Mouse (Mus musculus) stomach, postnatal 0 days (tissue): ENCODE data around the gene Cenpu. TPM values are rescaled to one million over a fixed set of nuclear protein-coding genes. Genes with fewer than 3 reads are reported as not detected.

Experiments used
- ATAC-seq: fragments of 200-750 bp; cut with Nextera tagmentation; 2 replicates; pipeline ENCODE4 v1.8.0; 2017; ENCODE audit not compliant: low FRiP score, low TSS enrichment
- DNase-seq: peaks from one replicate; pipeline ENCODE4 v3.0.0-alpha.2; 2016; ENCODE audit warnings: low spot score
- H3K27ac ChIP-seq: fragments of 300-500 bp; sonication (generic); replicated peaks from 2 replicates; pipeline ENCODE4 v1.5.1; 2014; ENCODE audit warnings: mild to moderate bottlenecking, control low read depth
- H3K27me3 ChIP-seq: fragments of 300-500 bp; sonication (generic); 2 replicates; pipeline ENCODE4 v1.6.1; 2014; ENCODE audit warnings: low read length; ENCODE audit not compliant: control insufficient read depth, insufficient read depth
- H3K36me3 ChIP-seq: fragments of 300-500 bp; sonication (generic); 2 replicates; pipeline ENCODE4 v1.6.1; 2014; ENCODE audit warnings: low read length, mixed read lengths; ENCODE audit not compliant: control insufficient read depth, insufficient read depth
- H3K4me1 ChIP-seq: fragments of 300-500 bp; sonication (generic); replicated peaks from 2 replicates; pipeline ENCODE4 v1.6.1; 2014; ENCODE audit warnings: antibody characterized with exemption; ENCODE audit not compliant: control insufficient read depth, insufficient read depth
- H3K4me2 ChIP-seq: fragments of 300-500 bp; sonication (generic); replicated peaks from 2 replicates; pipeline ENCODE4 v1.6.1; 2014; ENCODE audit warnings: low read depth, mild to moderate bottlenecking, control low read depth, moderate library complexity
- H3K4me3 ChIP-seq: fragments of 300-500 bp; sonication (generic); 2 replicates; pipeline ENCODE4 v1.5.1; 2014; ENCODE audit warnings: low read depth, low read length, control low read depth
- H3K9ac ChIP-seq: fragments of 300-500 bp; sonication (generic); 2 replicates; pipeline ENCODE4 v1.6.1; 2014; ENCODE audit warnings: mild to moderate bottlenecking, low read length, control low read depth, mixed read lengths
- H3K9me3 ChIP-seq: fragments of 300-500 bp; sonication (generic); 2 replicates; pipeline ENCODE4 v1.6.1; 2016; ENCODE audit warnings: low read length; ENCODE audit not compliant: control insufficient read depth
- CTCF ChIP-seq: IDR thresholded peaks from 2 replicates; pipeline ENCODE4 v1.5.1; 2016; ENCODE audit warnings: antibody characterized with exemption, low read depth, mild to moderate bottlenecking, moderate library complexity
- EP300 ChIP-seq: optimal IDR thresholded peaks from 2 replicates; pipeline ENCODE3; 2016; ENCODE audit warnings: antibody characterized with exemption
- WGBS: fragments of 180-500 bp; shearing (Covaris S2); extraction: QIAGEN DNeasy Blood & Tissue Kit; methylation state at CpG from one replicate; pipeline ENCODE4 v1.1.7; 2014; 5-methylcytosine and 5-hydroxymethylcytosine counted together
- polyA plus RNA-seq: library from polyadenylated mRNA; unstranded; fragments of >200 nt; fragmentation: Nextera tagmentation; extraction: Ambion mirVana; gene quantifications from 2 replicates; pipeline ENCODE4 v1.2.1, GENCODE M21; 2015

Cenpu gene
- polyA plus RNA-seq, 1 experiment from 2014 or later: 7.3 TPM

DNA sequence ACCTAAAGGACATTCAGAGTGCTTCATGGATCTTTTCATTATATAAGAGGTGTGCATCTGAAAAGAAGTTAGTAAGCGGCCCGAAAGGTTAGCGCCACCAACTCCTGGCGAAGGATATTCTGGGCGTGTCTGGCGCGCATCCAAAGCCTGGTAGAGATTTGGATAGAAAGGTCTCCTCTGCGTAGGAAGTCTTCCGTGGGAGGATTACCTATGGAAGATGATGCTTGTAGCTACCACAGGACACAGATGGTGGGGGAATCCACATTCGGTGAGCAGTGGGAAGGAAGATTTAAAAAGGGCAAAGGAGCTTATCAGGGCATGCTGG is 575 bp downstream of the Cenpu start:
- 3% methylated on average over 10 of the region's 10 CpGs for WGBS
- H3K4me1 ChIP-seq: no peaks in the 10 kb centered on the region
- no peaks in the 10 kb centered on the region for H3K9me3 ChIP-seq
- H3K36me3 ChIP-seq: no peaks in the 10 kb centered on the region; the same call in 1 of the 2 replicates
- ATAC-seq (no peak), DNase-seq (no peak)
- peak overlapping the region; percentile 63 for H3K4me3 ChIP-seq
- H3K27ac ChIP-seq: peak overlapping the region; percentile 58; the same call in 1 of the 2 replicates
- H3K27me3 ChIP-seq: no peaks in the 10 kb centered on the region
- peak overlapping the region; percentile 78 for H3K4me2 ChIP-seq
- TF ChIP-seq CTCF (no peak), EP300 (no peak)
- peak overlapping the region; percentile 65 for H3K9ac ChIP-seq

DNA sequence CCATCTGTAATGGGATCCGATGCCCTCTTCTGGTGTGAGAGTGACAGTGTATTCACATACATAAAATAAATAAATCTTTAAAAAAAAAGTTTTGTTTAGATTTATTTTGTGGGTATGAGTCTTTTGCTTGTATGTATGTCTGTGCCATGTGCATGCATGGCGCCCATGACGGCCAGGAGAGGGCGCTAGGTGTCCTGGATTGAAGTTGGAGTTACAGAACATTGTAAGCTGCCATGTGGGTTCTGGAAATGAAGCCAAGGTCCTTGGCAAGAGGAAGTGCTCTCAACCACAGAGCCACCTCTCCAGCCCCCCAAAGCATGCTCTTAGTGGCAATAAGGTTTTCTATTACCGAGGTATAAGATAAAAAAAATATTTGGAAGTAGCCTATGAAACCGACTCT is 7.6 kb downstream of the Cenpu start:
- H3K9ac ChIP-seq: no peak overlapping the region
- 78% methylated on average over 6 of the region's 6 CpGs for WGBS
- H3K4me3 ChIP-seq: no peak overlapping the region
- no peaks in the 10 kb centered on the region; the same call in 1 of the 2 replicates for H3K36me3 ChIP-seq
- no peak overlapping the region for H3K27ac ChIP-seq
- H3K27me3 ChIP-seq: no peaks in the 10 kb centered on the region
- peak; percentile 52 for DNase-seq
- TF ChIP-seq EP300 (no peak), CTCF (peak; percentile 70)
- no peak overlapping the region for H3K4me2 ChIP-seq
- no peaks in the 10 kb centered on the region for H3K9me3 ChIP-seq
- ATAC-seq: no peak
- no peaks in the 10 kb centered on the region for H3K4me1 ChIP-seq

DNA sequence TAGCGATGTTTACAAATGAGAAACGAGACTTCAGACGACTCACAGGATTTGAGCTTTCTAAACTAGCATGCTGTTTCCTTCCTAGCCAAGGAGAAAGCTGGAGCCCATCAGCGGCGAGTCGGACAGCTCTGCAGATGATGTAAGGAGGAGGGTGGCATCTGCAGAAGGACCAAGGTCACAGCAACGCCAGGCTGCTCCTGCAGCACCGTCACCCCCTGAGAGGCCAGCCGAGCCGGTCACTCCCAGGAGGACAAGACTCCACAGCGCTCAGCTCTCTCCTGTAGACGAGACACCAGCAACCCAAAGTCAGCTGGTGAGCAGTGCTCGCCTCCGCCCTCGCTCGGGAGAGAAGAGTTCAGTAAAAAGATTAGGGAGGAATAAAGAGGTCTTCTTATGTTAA is 10.5 kb downstream of the Cenpu start:
- Histone ChIP-seq H3K4me1 (no peaks in the 10 kb centered on the region), H3K27me3 (no peaks in the 10 kb centered on the region), H3K9me3 (no peaks in the 10 kb centered on the region), H3K36me3 (no peaks in the 10 kb centered on the region), H3K4me3 (no peak overlapping the region), H3K27ac (no peak overlapping the region), H3K4me2 (no peak overlapping the region), H3K9ac (no peak overlapping the region)
- no peak for ATAC-seq
- WGBS: 84% methylated on average over 16 of the region's 16 CpGs
- no peak for TF ChIP-seq CTCF
- no peak for TF ChIP-seq EP300
- no peak for DNase-seq

DNA sequence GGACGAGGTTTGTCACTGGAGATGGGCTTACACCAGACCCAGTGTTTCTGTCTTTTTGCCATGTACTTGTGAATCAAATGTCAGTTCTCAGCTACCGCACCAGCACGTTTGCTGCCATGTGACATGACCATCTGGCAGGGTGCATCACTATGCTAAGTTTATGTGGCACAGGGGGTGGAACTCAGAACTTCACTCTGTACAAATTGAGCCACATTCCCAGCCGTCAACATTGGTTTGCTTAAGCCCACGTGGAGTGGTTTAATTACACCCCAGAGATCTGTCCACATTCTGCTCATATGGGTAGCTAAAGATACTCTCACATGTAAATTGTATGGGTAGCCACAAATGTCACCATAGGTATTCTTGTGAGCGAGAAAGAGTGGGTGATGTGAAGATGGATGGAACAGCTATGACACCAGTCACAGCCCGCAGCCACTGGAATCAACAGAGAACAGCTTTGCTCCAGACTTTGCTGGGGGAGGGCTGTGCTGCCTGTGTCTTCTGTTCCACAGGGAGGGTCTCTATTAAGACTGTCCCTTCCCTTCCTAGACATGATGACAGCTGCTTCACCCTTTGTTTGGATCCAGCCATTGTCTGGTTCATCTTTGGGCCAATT is 15.2 kb downstream of the Cenpu start:
- Histone ChIP-seq H3K4me3 (no peak overlapping the region), H3K9me3 (no peaks in the 10 kb centered on the region), H3K4me2 (no peak overlapping the region), H3K27ac (no peak overlapping the region), H3K4me1 (no peaks in the 10 kb centered on the region), H3K36me3 (no peaks in the 10 kb centered on the region), H3K27me3 (no peaks in the 10 kb centered on the region), H3K9ac (no peak overlapping the region)
- TF ChIP-seq CTCF (no peak), EP300 (no peak)
- DNase-seq (no peak), ATAC-seq (no peak)
- WGBS: 83% methylated on average over 7 of the region's 7 CpGs

DNA sequence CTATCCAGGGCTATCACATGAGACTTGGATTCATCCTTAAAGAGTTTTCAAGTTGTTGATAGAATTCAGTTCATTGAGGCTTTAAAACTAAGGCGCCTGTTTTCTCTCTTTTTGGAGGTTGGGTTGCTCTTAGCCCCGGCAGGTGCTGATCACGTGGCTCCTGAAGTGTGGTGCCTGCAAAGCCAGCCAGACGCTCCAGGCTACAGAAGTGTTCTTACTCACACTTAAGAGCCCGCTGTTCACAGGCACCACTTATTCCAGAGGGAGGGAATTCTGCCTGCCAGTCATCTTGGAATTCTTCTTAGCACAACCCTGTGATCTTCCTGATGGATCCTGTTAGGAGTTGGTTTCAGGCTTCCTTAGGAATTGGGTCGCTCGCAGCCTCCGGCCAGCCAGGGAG is 16.1 kb downstream of the Cenpu start:
- no peak overlapping the region for H3K9ac ChIP-seq
- no peak for TF ChIP-seq EP300
- TF ChIP-seq CTCF: no peak
- no peaks in the 10 kb centered on the region for H3K36me3 ChIP-seq
- H3K4me1 ChIP-seq: no peaks in the 10 kb centered on the region
- no peaks in the 10 kb centered on the region for H3K27me3 ChIP-seq
- H3K27ac ChIP-seq: no peak overlapping the region
- WGBS: 91% methylated on average over 8 of the region's 8 CpGs
- DNase-seq (no peak), ATAC-seq (no peak)
- H3K9me3 ChIP-seq: no peaks in the 10 kb centered on the region
- no peak overlapping the region for H3K4me2 ChIP-seq
- H3K4me3 ChIP-seq: no peak overlapping the region

DNA sequence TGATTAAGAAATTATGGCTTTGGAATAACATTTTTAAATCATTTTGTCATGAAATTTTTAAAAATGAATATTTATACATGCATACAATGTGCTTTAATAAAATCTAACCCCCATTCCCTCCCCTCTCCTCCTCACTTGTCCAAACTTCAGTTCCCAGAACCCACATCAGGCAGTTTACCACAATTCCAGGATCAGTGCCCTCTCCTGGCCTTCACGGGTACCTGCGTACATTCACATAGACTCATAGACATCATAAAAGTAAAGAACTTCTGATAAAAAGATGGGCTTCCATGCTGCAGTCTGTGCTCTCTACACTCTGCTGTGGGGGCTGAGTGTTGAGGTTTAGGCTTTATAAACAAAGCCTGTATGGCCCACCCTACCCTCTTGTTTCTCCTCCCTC is 17.1 kb downstream of the Cenpu start:
- WGBS: 71% methylated on average over 2 of the region's 2 CpGs
- no peak overlapping the region for H3K9ac ChIP-seq
- TF ChIP-seq CTCF (peak; percentile 60), EP300 (no peak)
- H3K27ac ChIP-seq: no peak overlapping the region
- ATAC-seq (no peak), DNase-seq (no peak)
- H3K27me3 ChIP-seq: no peaks in the 10 kb centered on the region
- no peak overlapping the region for H3K4me2 ChIP-seq
- no peaks in the 10 kb centered on the region for H3K36me3 ChIP-seq
- H3K4me3 ChIP-seq: no peak overlapping the region
- no peaks in the 10 kb centered on the region for H3K4me1 ChIP-seq
- H3K9me3 ChIP-seq: no peaks in the 10 kb centered on the region
